Mouse (Mus musculus) CH12.LX (cell line): ENCODE data around the gene Coq8b. TPM values are rescaled to one million over a fixed set of nuclear protein-coding genes. Genes with fewer than 3 reads are reported as not detected.

Source experiments
- DNase-seq: peaks from one replicate; pipeline ENCODE4 v3.0.0-alpha.2; 2013; ENCODE audit errors: extremely low read depth
- H3K27ac ChIP-seq: 2 replicates; pipeline ENCODE4 v1.5.1; 2012; ENCODE audit warnings: low read depth, mild to moderate bottlenecking, control low read depth, moderate library complexity; ENCODE audit not compliant: insufficient read depth
- H3K27me3 ChIP-seq: replicated peaks from 2 replicates; pipeline ENCODE3; 2012; ENCODE audit warnings: inconsistent platforms
- H3K36me3 ChIP-seq, 2 experiments: replicated peaks in 1 of 2; 2 replicates each; pipeline versions ENCODE3 to v1.6.1; 2012; ENCODE audit warnings: inconsistent platforms in 1 of 2, low read length in 1 of 2, mild to moderate bottlenecking in 1 of 2, mixed read lengths in 1 of 2, moderate library complexity in 1 of 2; ENCODE audit not compliant: control insufficient read depth in 1 of 2, insufficient read depth in 1 of 2
- H3K4me1 ChIP-seq, 2 experiments: 2 replicates each; pipeline ENCODE4 v1.6.1; 2012; ENCODE audit warnings: inconsistent platforms in 1 of 2, moderate library complexity in 1 of 2; ENCODE audit not compliant: insufficient read depth in 2 of 2, control insufficient read depth in 1 of 2
- H3K4me2 ChIP-seq: 2 replicates; pipeline ENCODE4 v1.6.1; 2012; ENCODE audit warnings: low read depth, mild to moderate bottlenecking, control low read depth; ENCODE audit not compliant: poor library complexity, insufficient read depth, severe bottlenecking
- H3K4me3 ChIP-seq, 3 experiments: fragments of 150-350 bp in 1 of 3; sonication (generic) in 1 of 3; replicated peaks in 1 of 3; 2 replicates each; pipeline versions ENCODE3 to v1.5.1; 2011 to 2012; ENCODE audit warnings: low read depth in 2 of 3, low read length in 2 of 3, mild to moderate bottlenecking in 2 of 3, moderate library complexity in 2 of 3, control low read depth in 1 of 3, improper control_type of control experiment in 1 of 3, inconsistent platforms in 1 of 3, mixed read lengths in 1 of 3; ENCODE audit not compliant: poor library complexity in 1 of 3
- H3K79me2 ChIP-seq: replicated peaks from 2 replicates; pipeline ENCODE4 v1.6.1; 2012; ENCODE audit warnings: mild to moderate bottlenecking, moderate library complexity; ENCODE audit not compliant: control insufficient read depth, poor library complexity, insufficient read depth, severe bottlenecking; ENCODE audit errors: extremely low read depth
- H3K9ac ChIP-seq: 2 replicates; pipeline ENCODE4 v1.6.1; 2012; ENCODE audit warnings: low read depth, mild to moderate bottlenecking, control low read depth, moderate library complexity; ENCODE audit not compliant: insufficient read depth
- H3K9me3 ChIP-seq: replicated peaks from 2 replicates; pipeline ENCODE3; 2012; ENCODE audit warnings: low read length, inconsistent platforms, mixed read lengths
- BHLHE40 ChIP-seq: IDR thresholded peaks from 2 replicates; pipeline ENCODE4 v1.6.1; 2011; ENCODE audit warnings: mild to moderate bottlenecking, low read depth, low read length, improper control_type of control experiment
- CHD1 ChIP-seq: IDR thresholded peaks from 2 replicates; pipeline ENCODE4 v1.6.1; 2012; ENCODE audit warnings: low read depth, low read length, improper control_type of control experiment, inconsistent platforms
- CTCF ChIP-seq, 2 experiments: IDR thresholded peaks in 1 of 2; conservative IDR thresholded peaks in 1 of 2; 2 replicates each; pipeline ENCODE4 v1.5.1; 2011 to 2012; ENCODE audit warnings: low read depth in 2 of 2, low read length in 2 of 2, improper control_type of control experiment in 1 of 2, inconsistent platforms in 1 of 2, mild to moderate bottlenecking in 1 of 2, moderate library complexity in 1 of 2
- ELF1 ChIP-seq: IDR thresholded peaks from 2 replicates; pipeline ENCODE4 v1.6.1; 2014; ENCODE audit warnings: low read depth, mild to moderate bottlenecking, inconsistent platforms, low read length, improper control_type of control experiment
- EP300 ChIP-seq: IDR thresholded peaks from 2 replicates; pipeline ENCODE4 v1.6.1; 2011; ENCODE audit warnings: low read length, improper control_type of control experiment
- HCFC1 ChIP-seq: IDR thresholded peaks from 2 replicates; pipeline ENCODE4 v1.6.1; 2012; ENCODE audit warnings: low read depth, mild to moderate bottlenecking, inconsistent platforms, low read length, improper control_type of control experiment
- JUN ChIP-seq: IDR thresholded peaks from 2 replicates; pipeline ENCODE4 v1.6.1; 2011; ENCODE audit warnings: low read depth, mild to moderate bottlenecking, low read length, improper control_type of control experiment, moderate library complexity; ENCODE audit not compliant: insufficient read depth
- JUND ChIP-seq: conservative IDR thresholded peaks from 2 replicates; pipeline ENCODE4 v1.6.1; 2011; ENCODE audit warnings: low read depth, low read length, improper control_type of control experiment
- KAT2A ChIP-seq: IDR thresholded peaks from 2 replicates; pipeline ENCODE4 v1.6.1; 2012; ENCODE audit warnings: low read length, improper control_type of control experiment, inconsistent platforms; ENCODE audit not compliant: insufficient replicate concordance
- MEF2A ChIP-seq: IDR thresholded peaks from 2 replicates; pipeline ENCODE4 v1.6.1; 2014; ENCODE audit warnings: low read depth, mild to moderate bottlenecking, inconsistent platforms, low read length, improper control_type of control experiment, borderline replicate concordance
- MXI1 ChIP-seq: IDR thresholded peaks from 2 replicates; pipeline ENCODE4 v1.6.1; 2011; ENCODE audit warnings: mild to moderate bottlenecking, low read depth, low read length, improper control_type of control experiment
- MYC ChIP-seq: IDR thresholded peaks from 2 replicates; pipeline ENCODE4 v1.6.1; 2011; ENCODE audit warnings: low read depth, mild to moderate bottlenecking, improper control_type of control experiment, low read length
- NELFE ChIP-seq: IDR thresholded peaks from 2 replicates; pipeline ENCODE4 v1.6.1; 2011; ENCODE audit warnings: low read depth, low read length, improper control_type of control experiment
- NRF1 ChIP-seq: IDR thresholded peaks from 2 replicates; pipeline ENCODE4 v1.6.1; 2014; ENCODE audit warnings: low read depth, mild to moderate bottlenecking, inconsistent platforms, low read length, improper control_type of control experiment, moderate library complexity
- POLR2A ChIP-seq: IDR thresholded peaks from 2 replicates; pipeline ENCODE4 v1.6.1; 2011; ENCODE audit warnings: low read depth, mild to moderate bottlenecking, improper control_type of control experiment, low read length
- POLR2AphosphoS2 ChIP-seq: IDR thresholded peaks from 2 replicates; pipeline ENCODE4 v1.6.1; 2011; ENCODE audit warnings: low read depth, low read length, improper control_type of control experiment
- RAD21 ChIP-seq: IDR thresholded peaks from 2 replicates; pipeline ENCODE4 v1.6.1; 2011; ENCODE audit warnings: low read depth, mild to moderate bottlenecking, low read length, improper control_type of control experiment, moderate library complexity
- SIN3A ChIP-seq: IDR thresholded peaks from 2 replicates; pipeline ENCODE4 v1.6.1; 2012; ENCODE audit warnings: low read length, improper control_type of control experiment, inconsistent platforms
- SMC3 ChIP-seq: IDR thresholded peaks from 2 replicates; pipeline ENCODE4 v1.6.1; 2011; ENCODE audit warnings: low read depth, low read length, improper control_type of control experiment
- TCF12 ChIP-seq: IDR thresholded peaks from 2 replicates; pipeline ENCODE4 v1.6.1; 2014; ENCODE audit warnings: low read depth, mild to moderate bottlenecking, inconsistent platforms, low read length, improper control_type of control experiment
- USF1 ChIP-seq: IDR thresholded peaks from 2 replicates; pipeline ENCODE4 v1.6.1; 2014; ENCODE audit warnings: low read depth, mild to moderate bottlenecking, inconsistent platforms, low read length, improper control_type of control experiment
- ZC3H11A ChIP-seq: IDR thresholded peaks from 2 replicates; pipeline ENCODE4 v1.6.1; 2012; ENCODE audit warnings: low read depth, mild to moderate bottlenecking, inconsistent platforms, low read length, improper control_type of control experiment
- ZKSCAN1 ChIP-seq: IDR thresholded peaks from 2 replicates; pipeline ENCODE4 v1.6.1; 2012; ENCODE audit warnings: low read depth, inconsistent platforms, low read length, improper control_type of control experiment, borderline replicate concordance
- dilution Hi-C: fragments of 300-500 bp; cut with MboI; formaldehyde crosslinking; loops from 2 replicates; pipeline ENCODE4 v1.14.3; 2020; ENCODE audit warnings: low sequenced_read_pairs; ENCODE audit not compliant: extremely low pct_unique_long_range_greater_than_20kb, extremely low pct_ligation_motif_present
- in situ Hi-C: fragments of 300-500 bp; cut with MboI; formaldehyde crosslinking; loops from 3 replicates; pipeline ENCODE4 v1.14.3; 2019; ENCODE audit warnings: low sequenced_read_pairs, low pct_ligation_motif_present, low pct_unique_long_range_greater_than_20kb, mixed read lengths
- polyA plus RNA-seq: library from polyadenylated mRNA; unstranded; fragments of >175 nt; gene quantifications from 2 replicates; pipeline ENCODE4 v1.2.1, GENCODE M21; 2012; ENCODE audit warnings: low read depth; ENCODE audit not compliant: insufficient read length
- total RNA-seq, 2 experiments: library from RNA; depleted of rRNA; stranded (reverse); fragments of 300-350 nt in 1 of 2; fragments of >200 nt in 1 of 2; gene quantifications; 2 replicates each; pipeline ENCODE4 v1.2.3; 2012 to 2014

Coq8b gene
- total and polyA plus RNA-seq, 3 experiments = 19.7 to 26.5 (median 21.3) TPM

DNA sequence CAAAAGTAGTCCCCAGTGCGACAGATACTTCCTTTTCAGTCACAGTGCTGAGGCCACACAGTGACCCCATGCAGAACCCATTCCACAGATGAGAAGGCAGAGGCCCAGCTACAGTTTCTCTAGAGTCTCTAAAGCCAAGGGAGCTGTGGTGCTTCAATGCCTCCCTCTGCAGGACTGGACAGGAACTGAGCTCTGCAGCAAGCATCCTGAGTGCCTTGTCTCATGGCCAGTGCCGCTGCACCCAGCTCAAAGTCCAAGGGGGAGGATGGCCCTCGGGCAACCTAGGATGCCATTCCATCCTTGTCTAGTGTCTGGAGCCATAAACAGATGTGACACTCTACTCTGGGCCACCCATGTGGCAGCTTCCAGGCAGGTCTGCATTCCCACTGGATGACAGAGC, 22.9 kb downstream of the Coq8b start:
- Histone ChIP-seq H3K27me3 (no peaks in the 10 kb centered on the region), H3K4me2 (no peak overlapping the region), H3K4me1 (peaks cover 5 to 21% of the 10 kb centered on the region in 2 experiments), H3K27ac (no peak overlapping the region), H3K9ac (no peak overlapping the region), H3K36me3 (peaks cover 21 to 64% of the 10 kb centered on the region in 2 experiments), H3K79me2 (no peaks in the 10 kb centered on the region), H3K9me3 (peaks cover 6% of the 10 kb centered on the region), H3K4me3 (no peak overlapping the region)
- dilution Hi-C loops (no loop called here), in situ Hi-C loops (no loop called here)
- no peak for TF ChIP-seq SIN3A
- no peak for TF ChIP-seq EP300
- no peak for TF ChIP-seq TCF12
- TF ChIP-seq MXI1 = no peak
- TF ChIP-seq SMC3 = peak; percentile 32
- TF ChIP-seq POLR2AphosphoS2 = no peak
- no peak for TF ChIP-seq NRF1
- no peak for TF ChIP-seq KAT2A
- no peak for TF ChIP-seq MYC
- TF ChIP-seq MEF2A = no peak
- TF ChIP-seq ZC3H11A = no peak
- peak; percentile 55 for TF ChIP-seq RAD21
- no peak for TF ChIP-seq USF1
- TF ChIP-seq ELF1 = no peak
- no peak for TF ChIP-seq ZKSCAN1
- TF ChIP-seq CHD1 = no peak
- TF ChIP-seq JUND = no peak
- no peak for TF ChIP-seq BHLHE40
- peak in 1 of 2 experiments; percentile 57; a peak in 2 of 4 replicates for TF ChIP-seq CTCF (conservative IDR thresholded peaks at IDR 0.05 in 1 of 2, IDR thresholded peaks at IDR 0.05 in 1 of 2; ENCODE audit: low read depth in 2 of 2, low read length in 2 of 2)
- no peak for TF ChIP-seq JUN
- peak; percentile 39 for DNase-seq

DNA sequence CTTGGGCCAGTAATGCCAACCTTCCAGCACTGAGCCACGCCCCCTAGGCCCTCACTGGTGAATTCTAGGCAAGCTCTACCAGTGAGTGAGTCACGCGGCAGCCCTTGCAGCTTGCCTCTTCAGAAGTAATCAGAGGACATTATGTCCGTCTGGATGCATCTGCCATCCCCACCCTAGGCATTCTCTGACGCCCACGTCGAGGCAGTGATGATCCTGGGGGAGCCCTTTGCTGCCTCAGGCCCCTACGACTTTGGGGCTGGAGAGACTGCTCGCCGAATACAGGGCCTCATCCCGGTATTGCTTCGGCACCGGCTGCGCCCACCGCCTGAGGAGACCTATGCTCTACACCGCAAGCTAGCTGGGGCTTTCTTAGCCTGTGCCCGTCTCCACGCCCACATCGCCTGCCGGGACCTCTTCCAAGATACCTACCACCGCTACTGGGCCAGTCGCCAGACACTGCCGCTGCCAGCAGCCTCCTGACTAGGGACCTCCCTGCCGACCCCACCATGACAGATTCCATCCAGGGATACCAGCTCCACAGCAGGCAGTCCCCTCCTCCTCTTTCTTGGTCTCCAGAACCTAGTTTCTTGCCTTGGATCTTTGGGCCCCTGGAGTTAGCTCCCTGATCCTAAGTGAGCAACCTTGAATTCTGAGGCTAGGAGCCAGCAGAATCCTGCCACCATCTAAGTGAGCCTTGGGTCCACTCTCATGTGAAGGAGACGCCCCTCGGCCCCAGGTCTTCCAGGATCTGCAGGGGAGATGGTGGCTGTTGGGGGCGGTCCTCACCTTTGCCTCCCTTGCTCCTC, 24.4 kb downstream of the Coq8b start:
- Histone ChIP-seq H3K27me3 (no peaks in the 10 kb centered on the region), H3K9me3 (peaks cover 6% of the 10 kb centered on the region), H3K9ac (no peak overlapping the region), H3K4me2 (no peak overlapping the region), H3K4me1 (peaks cover 5 to 21% of the 10 kb centered on the region in 2 experiments), H3K27ac (no peak overlapping the region), H3K36me3 (peaks cover 16 to 52% of the 10 kb centered on the region in 2 experiments), H3K79me2 (no peaks in the 10 kb centered on the region), H3K4me3 (no peak overlapping the region)
- TF ChIP-seq SMC3 (no peak), ZKSCAN1 (no peak), POLR2A (no peak), MEF2A (no peak), HCFC1 (no peak), NELFE (no peak)
- in situ Hi-C loops (no loop called here), dilution Hi-C loops (no loop called here)
- no peak for DNase-seq
